Mouse (Mus musculus) induced T-regulatory cell, adult 2 months (primary cell): Measurements from ENCODE around the gene Skap1.

Source experiments
- DNase-seq: peaks from one replicate; pipeline ENCODE4 v3.0.0-alpha.2; 2012; ENCODE audit warnings: low read depth

Skap1 gene

DNA sequence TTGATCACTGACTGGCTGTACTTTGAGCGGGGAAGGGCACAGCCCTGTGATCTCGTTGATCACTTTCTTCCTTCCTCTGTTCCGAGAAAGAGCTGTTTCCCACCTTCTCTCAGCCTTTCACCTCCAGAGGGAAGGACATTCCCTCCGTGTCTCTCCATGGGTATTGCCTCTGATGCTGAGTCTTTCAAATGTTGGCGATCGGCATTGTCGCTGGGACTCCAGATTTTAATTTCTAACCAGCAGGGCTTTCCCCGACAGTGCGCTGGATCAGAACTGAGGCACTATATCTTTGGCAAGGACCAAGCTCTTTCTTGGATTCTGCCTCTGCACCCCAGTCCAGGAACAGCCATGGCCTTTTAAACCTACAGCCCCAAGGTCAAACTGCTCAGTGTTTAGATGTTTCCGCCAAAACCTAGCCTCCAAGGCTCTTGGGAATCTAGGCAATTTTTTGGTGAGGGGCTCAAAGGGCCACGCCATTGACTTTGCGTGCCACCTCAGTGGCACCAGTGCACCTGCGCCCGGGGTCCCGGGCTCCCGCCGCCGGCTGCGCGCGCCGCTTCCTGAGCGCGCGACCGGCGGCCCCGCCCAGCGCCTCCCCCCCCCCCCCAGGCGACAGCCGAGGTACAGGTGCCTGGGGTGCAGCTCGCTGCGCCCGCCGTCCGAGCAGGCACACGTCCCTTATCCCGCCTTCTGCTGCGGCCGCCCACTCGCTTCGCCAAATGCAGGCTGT, at the start of gene Skap1:
Gene Skap1 (plus strand): TSS at position 608 of the 730 bp plus-strand sequence.
- peak; percentile 85 for DNase-seq

DNA sequence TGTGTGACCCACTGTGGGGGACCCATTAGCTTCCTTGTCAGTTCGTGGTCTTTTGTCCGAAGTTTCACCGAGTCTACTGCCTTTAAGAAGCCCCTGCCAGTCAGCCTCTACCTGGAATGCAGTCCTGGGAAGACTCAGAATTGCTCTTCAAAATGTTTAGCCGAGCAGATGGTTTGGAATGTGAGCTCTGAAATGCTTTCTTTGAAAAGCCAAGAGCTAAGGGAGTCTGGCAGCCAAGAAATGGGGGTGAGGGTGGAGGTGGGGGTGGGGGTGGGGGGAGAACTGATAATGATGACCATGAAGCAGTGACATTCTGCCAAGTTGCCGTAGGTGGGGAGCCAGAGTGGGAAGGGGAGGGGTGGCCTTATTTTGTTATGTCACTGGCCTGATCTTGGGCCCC, 43.3 kb upstream of the Skap1 start:
- no peak for DNase-seq

DNA sequence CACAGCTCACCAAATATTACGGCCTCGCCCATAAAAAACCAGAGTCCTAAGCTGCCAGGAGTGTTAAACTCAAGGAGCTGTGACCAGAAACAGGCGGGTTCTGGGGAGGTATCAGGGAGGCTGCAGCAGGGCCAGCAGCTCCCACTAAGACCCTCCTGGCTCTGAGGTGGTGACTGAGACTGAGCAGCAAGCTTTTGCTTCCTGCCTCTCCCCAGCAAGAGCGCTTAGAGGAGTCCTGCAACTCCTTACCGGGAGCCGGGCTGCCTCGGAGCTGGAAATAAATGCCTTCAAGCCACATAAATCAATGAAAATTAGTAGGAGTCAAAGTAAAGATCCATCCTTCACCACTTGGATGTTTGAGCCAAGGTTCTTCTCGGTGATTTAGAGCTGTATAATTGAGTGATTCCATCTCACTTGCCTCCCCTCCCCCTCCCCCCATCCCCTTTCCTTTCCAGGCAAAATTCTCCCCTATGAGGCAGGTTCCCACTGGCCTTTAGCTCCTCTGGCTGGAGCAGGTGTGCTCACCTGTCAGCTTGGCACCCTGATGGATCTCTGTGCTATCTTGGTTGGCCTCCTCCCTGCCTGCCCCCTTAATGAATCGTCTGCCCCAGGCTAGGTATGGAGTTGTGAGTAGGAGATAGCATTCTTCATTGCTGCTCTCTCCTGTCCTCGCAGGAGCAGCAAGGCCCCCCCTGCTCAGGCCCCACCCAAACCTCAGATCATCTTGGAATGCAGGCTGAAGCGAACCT, 42.7 kb upstream of the Skap1 start:
- no peak for DNase-seq

DNA sequence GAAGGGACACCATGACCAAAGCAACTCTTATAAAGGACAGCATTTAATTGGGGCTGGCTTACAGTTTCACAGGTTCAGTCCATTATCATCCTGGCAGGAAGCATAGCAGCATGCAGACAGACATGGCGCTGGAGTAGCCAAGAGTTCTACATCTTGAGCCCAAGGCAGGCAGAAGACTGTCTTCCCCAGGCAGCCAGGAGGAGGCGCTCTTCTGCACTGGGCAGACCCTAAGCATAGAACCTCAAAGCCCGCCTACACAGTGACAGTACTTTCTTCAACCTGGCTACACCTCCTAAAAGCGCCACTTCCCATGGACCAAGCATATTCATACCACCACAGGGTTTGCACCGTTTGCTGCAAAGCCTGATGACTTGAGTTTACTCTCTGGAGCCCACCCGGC, 39.2 kb upstream of the Skap1 start:
- peak; percentile 60 for DNase-seq

DNA sequence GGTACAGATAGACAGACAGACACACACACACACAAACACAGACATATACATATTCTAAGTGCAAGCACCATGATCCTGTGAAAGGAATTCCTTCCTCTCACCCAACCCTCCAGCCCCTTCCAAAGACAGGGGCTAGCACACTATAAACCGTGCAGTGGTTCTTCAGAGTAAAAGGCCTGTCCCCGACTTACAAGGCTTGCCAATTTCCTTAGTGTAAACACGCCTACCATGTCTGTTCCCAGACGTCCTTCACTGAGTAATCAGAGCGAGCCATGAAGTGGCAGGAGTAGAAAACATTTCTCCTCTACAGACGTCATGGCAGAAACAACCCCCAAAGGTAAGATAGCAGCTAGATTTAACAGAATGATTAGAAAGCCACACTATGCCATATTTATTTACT, 38.2 kb upstream of the Skap1 start:
- no peak for DNase-seq

DNA sequence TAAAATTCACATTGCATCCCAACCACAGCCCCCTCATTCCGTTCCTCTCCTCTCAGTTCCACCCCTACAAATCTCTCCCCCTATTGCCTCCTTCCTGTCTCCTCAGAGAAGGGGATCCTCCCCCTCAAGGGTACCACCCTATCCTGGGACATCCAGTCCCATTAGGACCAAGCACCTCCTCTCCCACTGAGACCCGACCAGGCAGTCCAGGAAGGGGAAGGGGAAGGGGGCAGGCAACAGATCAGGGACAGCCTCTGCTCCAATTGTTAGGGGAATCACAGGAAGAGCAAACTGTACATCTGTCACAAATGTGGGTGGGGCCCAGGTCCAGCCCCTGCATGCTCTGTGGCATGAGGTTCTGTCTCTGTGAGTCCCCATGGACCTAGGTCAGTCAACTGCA, 37.6 kb upstream of the Skap1 start:
- no peak for DNase-seq

DNA sequence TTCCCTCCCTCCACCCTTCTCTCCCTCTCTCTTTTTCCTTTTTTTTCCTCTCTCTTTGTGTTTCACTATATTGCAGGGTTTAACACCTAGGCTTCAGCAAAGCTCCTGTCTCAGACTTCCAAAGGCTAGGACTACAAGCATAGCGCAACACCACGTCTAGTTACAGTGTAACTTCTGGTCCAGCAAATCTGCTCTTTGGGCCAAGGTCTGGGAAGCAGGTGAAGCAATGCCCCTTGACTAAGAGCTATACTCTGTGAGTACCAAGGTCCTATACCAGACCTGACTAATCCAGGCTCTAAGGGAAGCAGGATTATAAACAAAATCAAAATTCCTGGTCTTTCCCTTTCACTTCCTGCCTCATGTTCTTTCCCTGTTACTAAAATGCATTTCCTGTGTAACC, 35.3 kb upstream of the Skap1 start:
- DNase-seq, result no peak

DNA sequence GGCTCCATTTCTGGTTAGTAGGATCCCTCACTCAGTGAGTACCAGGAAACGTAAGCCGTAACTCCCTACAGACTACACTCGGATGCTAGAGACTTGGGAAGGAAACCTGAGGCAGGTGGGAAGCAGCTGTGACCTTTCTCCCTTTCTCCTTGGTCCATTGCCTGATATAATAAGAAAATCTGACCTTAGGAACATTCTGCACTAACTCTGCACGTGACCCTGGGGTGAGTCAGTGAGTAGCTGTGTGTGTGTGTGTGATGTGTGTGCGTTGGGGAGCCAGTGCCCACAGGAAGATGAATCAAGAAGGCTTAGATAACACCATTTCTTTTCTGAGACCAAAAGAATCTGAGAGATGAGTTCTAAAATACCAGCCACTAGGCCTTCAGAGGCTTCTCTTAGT, 34.5 kb upstream of the Skap1 start:
- DNase-seq, result no peak

GRCm38 (mm10) chr11:96431871-96432270, 32.5 kb upstream of the Skap1 start:
- DNase-seq, result no peak

DNA sequence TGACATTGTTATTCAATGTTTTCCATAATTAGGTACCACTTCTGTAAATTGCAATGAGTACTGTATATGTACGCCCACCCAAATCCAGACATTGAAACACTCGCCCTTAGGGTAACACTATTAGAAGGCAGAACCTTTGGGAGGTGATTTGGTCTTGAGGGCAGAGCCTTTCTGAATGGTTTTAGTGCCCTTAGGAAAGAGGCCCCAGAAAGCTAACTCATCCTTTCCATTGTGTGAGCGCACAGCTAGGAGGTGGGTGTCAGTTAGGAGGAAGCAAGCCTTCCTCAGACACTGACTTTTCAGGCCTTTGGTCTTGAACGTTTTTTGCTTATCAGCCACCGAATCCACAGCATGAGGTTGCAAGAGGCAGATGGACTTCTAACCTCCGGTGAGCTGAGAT, 29.5 kb upstream of the Skap1 start:
- DNase-seq, result no peak

GRCm38 (mm10) chr11:96436525-96436924, 27.9 kb upstream of the Skap1 start:
- no peak for DNase-seq

DNA sequence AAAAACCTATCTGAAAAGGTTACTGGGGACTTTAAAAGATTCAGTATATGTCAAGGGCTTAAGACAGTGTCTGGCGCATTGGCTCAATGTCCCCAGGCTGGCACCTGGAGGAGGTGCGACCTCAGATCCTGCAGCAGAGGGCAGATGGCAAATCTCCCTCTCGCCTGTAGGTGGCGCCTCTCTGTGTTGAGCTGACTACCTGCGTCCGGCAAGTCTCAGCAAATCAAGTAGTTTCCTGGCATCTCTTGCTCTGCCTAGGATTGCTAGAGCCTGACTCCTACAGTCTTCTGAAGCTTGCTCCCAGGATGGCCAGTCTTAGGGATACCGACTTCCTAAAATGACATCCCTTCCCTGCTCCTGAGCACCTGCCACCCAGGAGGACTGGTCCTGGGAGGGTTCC, 25.6 kb upstream of the Skap1 start:
- DNase-seq, result peak; percentile 92

GRCm38 (mm10) chr11:96441546-96442185, 22.7 kb upstream of the Skap1 start:
- peak; percentile 93 for DNase-seq

DNA sequence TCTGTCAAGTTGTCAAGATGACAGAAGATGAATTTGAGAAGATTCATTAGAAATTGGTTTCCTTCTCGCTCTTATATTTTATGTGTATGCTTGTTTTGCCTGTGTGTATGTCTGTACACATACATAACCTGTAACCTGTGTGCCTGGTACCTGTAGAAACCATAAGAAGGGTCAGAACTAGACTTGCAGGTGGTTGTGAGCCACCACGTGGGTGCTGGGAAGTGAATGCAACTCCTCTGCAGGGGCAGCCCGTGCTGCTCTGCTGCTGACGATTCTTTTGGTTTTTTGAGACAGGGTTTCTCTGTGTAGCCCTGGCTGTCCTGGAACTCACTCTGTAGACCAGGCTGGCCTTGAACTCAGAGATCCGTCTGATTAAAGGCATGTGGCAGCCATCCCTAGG, 21.9 kb upstream of the Skap1 start:
- DNase-seq, result peak; percentile 59

- no peak for DNase-seq
Measured at GRCm38 (mm10) chr11:96447931-96448330, 16.5 kb upstream of the Skap1 start.

DNA sequence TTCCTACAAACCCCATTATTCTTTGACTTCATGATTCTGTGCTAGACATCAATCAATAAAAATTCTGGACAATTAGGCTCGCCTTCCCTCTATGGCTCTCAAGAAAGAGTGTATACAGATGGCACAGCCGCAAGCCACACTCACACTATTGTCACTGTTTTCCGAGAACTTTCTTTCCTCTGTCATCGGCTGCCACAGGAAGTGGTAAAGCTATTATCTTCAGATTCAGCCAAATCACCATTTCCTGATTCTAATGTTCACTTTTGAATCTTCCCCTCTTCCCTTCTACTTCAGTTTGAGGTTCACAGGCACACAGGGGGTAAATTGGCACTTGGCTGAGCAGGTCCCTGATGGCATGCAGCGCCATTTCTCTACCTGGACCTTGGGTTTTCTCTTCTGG, 9.3 kb upstream of the Skap1 start:
- DNase-seq, result peak; percentile 87

DNA sequence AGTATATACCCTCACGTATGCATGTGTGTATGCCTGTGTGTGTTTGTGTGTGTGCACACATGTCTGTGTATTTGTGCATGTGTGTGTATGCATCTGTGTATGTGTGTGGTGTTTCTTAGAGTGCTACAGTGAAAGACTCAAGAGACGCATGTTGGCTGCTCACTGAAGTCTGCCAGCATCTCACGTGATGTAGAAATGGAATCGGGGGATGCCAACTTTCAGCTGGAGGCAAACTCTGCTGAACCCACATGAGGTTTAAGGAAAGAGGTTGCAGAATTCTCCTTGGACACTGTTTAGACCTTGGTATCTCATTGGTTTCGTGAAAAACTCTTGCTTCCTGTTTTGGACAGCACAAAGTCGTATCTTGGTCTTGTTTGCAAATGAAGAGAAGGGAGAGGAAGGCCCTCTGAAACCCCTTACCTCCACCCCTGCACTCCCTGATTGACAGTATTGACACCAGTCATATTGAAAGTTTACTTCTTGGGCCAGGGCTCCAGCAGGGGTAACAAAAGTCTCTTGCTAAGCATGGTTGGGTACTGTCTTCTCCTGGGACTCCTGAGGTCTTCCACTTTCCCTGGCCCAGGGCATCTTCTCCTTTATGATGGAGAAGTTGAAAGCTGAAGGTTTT, 8.6 kb upstream of the Skap1 start:
- peak; percentile 71 for DNase-seq

GRCm38 (mm10) chr11:96456508-96457305, 7.7 kb upstream of the Skap1 start:
- DNase-seq, result peak; percentile 71

DNA sequence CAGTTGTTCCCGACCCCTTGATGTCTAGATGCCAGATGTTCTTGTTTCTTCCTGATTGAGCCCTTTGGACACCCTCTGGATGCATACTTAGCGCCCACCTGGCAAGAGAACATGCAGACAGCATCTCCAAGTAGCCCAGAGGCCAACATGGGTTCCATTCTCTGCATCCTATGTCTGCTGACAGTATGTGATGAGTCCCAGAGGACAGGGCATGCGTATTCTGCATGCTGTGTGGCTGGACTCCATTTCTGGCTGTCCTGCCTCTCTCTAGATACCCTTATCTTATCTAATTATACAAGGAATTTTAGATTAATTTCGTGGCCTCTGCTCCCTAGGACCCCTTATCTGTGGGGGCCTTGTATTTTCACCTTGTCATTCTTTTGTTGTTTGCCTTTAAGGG, 2.6 kb upstream of the Skap1 start:
- DNase-seq, result no peak

DNA sequence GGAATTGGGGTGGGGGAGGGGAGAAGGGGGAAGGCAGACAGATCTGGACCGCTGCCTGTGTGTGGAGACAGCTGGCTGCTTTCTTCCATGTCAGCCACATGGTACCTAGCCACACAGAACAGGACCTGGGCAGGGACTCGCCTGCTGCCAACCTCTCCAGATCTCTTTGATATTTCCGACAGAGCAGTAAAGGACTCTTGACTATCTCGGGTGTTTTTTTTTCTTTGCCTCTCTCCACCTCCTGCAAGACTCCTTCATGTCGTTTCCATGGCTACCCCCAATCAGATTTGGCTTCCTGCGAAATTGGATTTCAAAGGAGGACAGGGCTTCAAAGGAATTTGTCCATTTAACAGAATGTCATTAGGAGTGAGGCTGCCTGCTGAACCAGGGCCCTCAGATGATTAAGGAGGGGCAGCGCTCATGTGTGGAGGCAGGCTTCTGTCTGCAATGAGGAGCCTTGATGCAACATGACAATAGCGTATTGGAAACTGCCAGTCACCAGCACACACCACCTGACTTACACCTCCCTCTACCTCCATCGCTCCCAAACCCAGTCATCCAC, 2.1 kb upstream of the Skap1 start:
- peak; percentile 60 for DNase-seq

DNA sequence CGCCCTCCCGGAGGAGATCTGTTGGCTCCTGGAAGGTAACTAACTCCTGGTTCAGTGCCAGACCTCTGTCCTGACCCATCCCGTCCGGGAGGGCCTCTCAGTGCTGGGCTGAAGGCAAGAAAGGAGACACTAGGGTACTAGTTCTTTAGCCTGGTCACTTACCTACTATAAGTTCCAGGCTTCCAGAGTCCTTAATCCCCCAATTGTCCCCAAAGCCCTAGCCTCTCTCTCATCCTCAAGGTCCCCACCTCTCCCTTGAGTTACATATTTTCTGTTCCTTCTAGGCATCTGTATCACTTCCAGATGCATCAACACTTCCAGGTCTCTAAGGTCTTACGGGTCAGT, 295 bp downstream of the Skap1 start:
- no peak for DNase-seq
